Mouse (Mus musculus) thymus, adult 2 months (tissue): Measurements from ENCODE around the gene Ror1. TPM values are rescaled to one million over a fixed set of nuclear protein-coding genes. Genes with fewer than 3 reads are reported as not detected.

Source experiments
- DNase-seq: peaks from one replicate; pipeline ENCODE4 v3.0.0; 2021
- H3K27ac ChIP-seq: fragments of 200-500 bp; 2 replicates; pipeline ENCODE4 v1.5.1; 2012; ENCODE audit warnings: low read length, control low read depth; ENCODE audit not compliant: control insufficient read depth, insufficient read depth
- H3K27me3 ChIP-seq: fragments of 200-500 bp; 2 replicates; pipeline ENCODE4 v1.6.1; 2012; ENCODE audit warnings: mild to moderate bottlenecking, low read length, moderate library complexity, mixed read lengths; ENCODE audit not compliant: control insufficient read depth, insufficient read depth
- H3K36me3 ChIP-seq: fragments of 200-500 bp; 2 replicates; pipeline ENCODE4 v1.6.1; 2012; ENCODE audit warnings: mild to moderate bottlenecking, low read length, moderate library complexity; ENCODE audit not compliant: control insufficient read depth, insufficient read depth
- H3K4me1 ChIP-seq: fragments of 200-500 bp; replicated peaks from 2 replicates; pipeline ENCODE4 v1.6.1; 2012; ENCODE audit warnings: low read length; ENCODE audit not compliant: control insufficient read depth, insufficient read depth
- H3K4me3 ChIP-seq: fragments of 200-500 bp; 2 replicates; pipeline ENCODE4 v1.5.1; 2012; ENCODE audit warnings: mild to moderate bottlenecking, low read length, control low read depth, moderate library complexity; ENCODE audit not compliant: control insufficient read depth, insufficient read depth
- CTCF ChIP-seq: fragments of 200-500 bp; IDR thresholded peaks from 2 replicates; pipeline ENCODE4 v1.5.1; 2012; ENCODE audit warnings: mild to moderate bottlenecking, control low read depth, low read length, moderate library complexity, borderline replicate concordance; ENCODE audit not compliant: control insufficient read depth, poor library complexity, insufficient read depth; ENCODE audit errors: extremely low read depth
- POLR2A ChIP-seq: fragments of 200-500 bp; IDR thresholded peaks from 2 replicates; pipeline ENCODE4 v1.6.1; 2012; ENCODE audit warnings: mild to moderate bottlenecking, low read length, control low read depth, moderate library complexity; ENCODE audit not compliant: control insufficient read depth, poor library complexity, insufficient read depth; ENCODE audit errors: extremely low read depth
- WGBS: fragments of 180-500 bp; shearing (Covaris S2); methylation state at CpG from one replicate; pipeline ENCODE4 v1.1.7; 2018; 5-methylcytosine and 5-hydroxymethylcytosine counted together
- polyA plus RNA-seq: library from polyadenylated mRNA; depleted of rRNA; stranded (reverse); fragments of >200 nt; gene quantifications from 2 replicates; pipeline ENCODE4 v1.2.3, GENCODE M21; 2012

Gene Ror1
- polyA plus RNA-seq, 1 experiment = 0.84 TPM

- no peak for DNase-seq
- Histone ChIP-seq H3K36me3 (no peaks in the 10 kb centered on the region), H3K4me1 (no peaks in the 10 kb centered on the region; the same call in 1 of the 2 replicates), H3K27ac (no peak overlapping the region), H3K4me3 (no peak overlapping the region), H3K27me3 (no peaks in the 10 kb centered on the region)
- 86% methylated on average over 5 of the region's 5 CpGs for WGBS
- TF ChIP-seq POLR2A (no peak), CTCF (no peak)
Observed at GRCm38 (mm10) chr4:100355566-100355965, 260.0 kb downstream of the Ror1 start.

GRCm38 (mm10) chr4:100357881-100358589 is 262.4 kb downstream of the Ror1 start:
- Histone ChIP-seq H3K27ac (no peak overlapping the region), H3K27me3 (no peaks in the 10 kb centered on the region), H3K4me3 (no peak overlapping the region), H3K36me3 (no peaks in the 10 kb centered on the region), H3K4me1 (no peaks in the 10 kb centered on the region; the same call in 1 of the 2 replicates)
- TF ChIP-seq POLR2A (no peak), CTCF (no peak)
- WGBS = 81% methylated on average over 4 of the region's 4 CpGs
- no peak for DNase-seq

DNA sequence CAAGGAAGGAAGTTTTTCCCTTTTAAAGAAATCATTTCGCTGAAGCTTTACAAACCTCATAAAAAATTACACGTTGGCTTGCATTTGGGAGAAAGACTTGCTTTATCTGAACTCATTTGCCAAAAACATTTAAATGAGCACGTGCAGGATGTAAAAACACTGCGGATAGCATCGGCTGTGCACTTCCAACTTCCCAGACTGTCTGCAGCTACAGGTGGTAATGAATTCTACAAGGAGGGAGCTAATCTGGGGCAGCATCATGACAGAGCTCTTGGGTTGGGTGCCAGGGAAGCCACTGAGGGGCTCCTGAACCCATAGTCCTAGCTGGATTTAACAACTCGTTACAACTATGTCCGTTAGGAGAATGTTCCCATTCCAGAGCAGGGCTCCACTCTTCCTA is 268.1 kb downstream of the Ror1 start:
- H3K27ac ChIP-seq = no peak overlapping the region
- no peak overlapping the region for H3K4me3 ChIP-seq
- H3K27me3 ChIP-seq = no peaks in the 10 kb centered on the region
- DNase-seq = no peak
- 94% methylated on average over 7 of the region's 7 CpGs for WGBS
- H3K36me3 ChIP-seq = no peaks in the 10 kb centered on the region
- TF ChIP-seq CTCF (no peak), POLR2A (no peak)
- H3K4me1 ChIP-seq = no peaks in the 10 kb centered on the region

DNA sequence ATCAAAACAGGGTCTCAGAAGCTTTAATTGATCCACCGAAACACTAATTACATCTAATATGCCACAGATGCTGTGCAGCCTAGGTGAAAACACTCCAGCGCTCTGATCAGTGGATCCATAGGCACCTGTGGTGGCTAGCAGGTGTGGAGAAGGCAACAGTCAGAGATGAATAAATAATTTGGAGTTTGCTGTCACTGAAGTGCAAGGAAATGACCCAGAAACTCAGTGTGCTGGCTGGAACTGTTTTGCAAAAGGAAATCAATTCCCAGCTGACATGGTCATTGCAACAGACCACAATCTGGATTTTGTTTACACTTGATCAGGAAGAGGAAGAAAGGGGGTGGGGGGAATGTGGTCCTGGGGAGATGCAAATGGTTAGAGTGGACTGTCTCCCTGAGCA is 273.1 kb downstream of the Ror1 start:
- no peaks in the 10 kb centered on the region for H3K4me1 ChIP-seq
- no peak overlapping the region for H3K27ac ChIP-seq
- no peaks in the 10 kb centered on the region for H3K36me3 ChIP-seq
- no peak for TF ChIP-seq CTCF
- no peak for TF ChIP-seq POLR2A
- DNase-seq = no peak
- no peaks in the 10 kb centered on the region for H3K27me3 ChIP-seq
- WGBS = 95% methylated on average over 2 of the region's 2 CpGs
- no peak overlapping the region for H3K4me3 ChIP-seq

DNA sequence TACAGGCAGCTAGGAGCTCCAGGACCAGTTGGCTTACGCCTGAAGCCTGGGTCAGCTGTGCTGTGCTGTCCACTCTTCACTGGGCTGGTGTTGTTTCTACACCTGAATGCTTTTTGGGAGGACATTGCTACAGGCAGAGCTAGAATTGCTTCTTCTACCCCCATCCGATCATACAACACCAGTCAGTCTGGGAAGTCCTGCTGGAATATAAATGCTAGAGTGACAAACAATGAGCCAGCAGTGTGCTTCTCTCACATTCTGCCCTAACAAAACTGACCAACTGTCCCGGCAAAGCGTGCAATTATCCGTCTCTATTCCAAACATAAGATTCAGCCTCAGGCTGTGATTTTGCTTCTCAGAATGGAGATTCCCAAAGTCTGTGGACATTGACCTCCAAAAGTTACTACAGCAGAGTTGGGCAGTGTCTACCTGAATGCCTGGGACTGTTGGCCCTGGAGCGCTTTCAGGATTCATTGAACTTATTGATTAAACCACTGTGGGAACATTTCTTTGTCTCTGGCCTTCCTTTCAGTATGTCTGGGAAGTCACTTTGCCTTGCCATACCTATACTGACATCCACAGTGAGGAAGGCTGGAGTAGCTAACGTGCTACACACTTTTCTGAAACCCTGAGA is 274.1 kb downstream of the Ror1 start:
- Histone ChIP-seq H3K4me3 (no peak overlapping the region), H3K27ac (no peak overlapping the region)
- 90% methylated on average over 7 of the region's 7 CpGs for WGBS

DNA sequence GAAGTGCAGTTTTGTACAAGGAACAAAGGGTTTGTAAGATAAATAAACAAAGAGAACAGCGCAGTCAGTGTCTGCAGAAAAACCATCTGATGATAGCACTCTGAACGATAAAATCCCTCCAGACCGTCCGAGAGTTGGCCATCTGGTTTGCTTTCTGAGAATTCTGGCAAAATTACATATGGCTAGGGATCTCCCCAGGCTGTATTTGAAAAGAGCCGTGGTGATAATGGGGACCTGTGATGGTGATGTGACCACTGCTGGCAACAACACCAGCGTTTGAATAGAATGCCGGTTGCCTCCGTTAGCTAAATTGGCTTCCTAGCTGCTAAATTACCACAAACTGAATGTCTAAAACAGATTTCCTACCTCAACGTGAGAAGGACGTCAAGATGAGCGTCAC is 277.2 kb downstream of the Ror1 start:
- WGBS = 94% methylated on average over 11 of the region's 11 CpGs
- Histone ChIP-seq H3K4me1 (no peaks in the 10 kb centered on the region), H3K4me3 (no peak overlapping the region), H3K27ac (no peak overlapping the region), H3K36me3 (no peaks in the 10 kb centered on the region), H3K27me3 (no peaks in the 10 kb centered on the region)
- no peak for DNase-seq
- TF ChIP-seq POLR2A = no peak
- TF ChIP-seq CTCF = no peak

More for the DNA sequence above, 274.1 kb downstream of the Ror1 start:
- Histone ChIP-seq H3K27me3 (no peaks in the 10 kb centered on the region), H3K36me3 (no peaks in the 10 kb centered on the region), H3K4me1 (no peaks in the 10 kb centered on the region)
- DNase-seq = no peak
- TF ChIP-seq CTCF (no peak), POLR2A (no peak)
